Mouse (Mus musculus) lung, embryonic 14.5 days (tissue): ENCODE data around the gene R3hdm4. TPM values are rescaled to one million over a fixed set of nuclear protein-coding genes. Genes with fewer than 3 reads are reported as not detected.
A peak's percentile ranks its signal among the peaks of the same experiment; 100 is the strongest.
"Not testable (repeated sequence)": the region's sequence is repeated elsewhere in the genome, so short reads cannot be mapped to it uniquely, and the experiment has no call there.

Source experiments
- ATAC-seq: fragments of 200-750 bp; cut with Nextera tagmentation; 2 replicates; pipeline ENCODE4 v1.8.0; 2017; ENCODE audit warnings: mild to moderate bottlenecking, moderate TSS enrichment, moderate library complexity; ENCODE audit not compliant: insufficient read depth
- DNase-seq: peaks from one replicate; pipeline ENCODE4 v3.0.0-alpha.2; 2015
- H3K27ac ChIP-seq: fragments of 300-500 bp; sonication (generic); 2 replicates; pipeline ENCODE4 v1.5.1; 2014; ENCODE audit warnings: low read depth, mild to moderate bottlenecking, moderate library complexity
- H3K27me3 ChIP-seq: fragments of 300-500 bp; sonication (generic); 2 replicates; pipeline ENCODE4 v1.6.1; 2014; ENCODE audit warnings: low read length, control low read depth; ENCODE audit not compliant: insufficient read depth
- H3K36me3 ChIP-seq: fragments of 300-500 bp; sonication (generic); 2 replicates; pipeline ENCODE4 v1.6.1; 2014; ENCODE audit warnings: control low read depth; ENCODE audit not compliant: insufficient read depth
- H3K4me1 ChIP-seq: fragments of 300-500 bp; sonication (generic); 2 replicates; pipeline ENCODE4 v1.6.1; 2014; ENCODE audit warnings: antibody characterized with exemption, control low read depth; ENCODE audit not compliant: insufficient read depth
- H3K4me2 ChIP-seq: fragments of 300-500 bp; sonication (generic); 2 replicates; pipeline ENCODE4 v1.6.1; 2014; ENCODE audit warnings: mild to moderate bottlenecking
- H3K4me3 ChIP-seq: fragments of 300-500 bp; sonication (generic); 2 replicates; pipeline ENCODE4 v1.5.1; 2014; ENCODE audit warnings: low read depth, low read length
- H3K9ac ChIP-seq: fragments of 300-500 bp; sonication (generic); 2 replicates; pipeline ENCODE4 v1.6.1; 2014
- H3K9me3 ChIP-seq: fragments of 300-500 bp; sonication (generic); 2 replicates; pipeline ENCODE4 v1.6.1; 2016; ENCODE audit warnings: low read depth, low read length, control low read depth
- CTCF ChIP-seq: IDR thresholded peaks from 2 replicates; pipeline ENCODE4 v1.5.1; 2016; ENCODE audit warnings: antibody characterized with exemption, low read depth
- WGBS: fragments of 180-500 bp; shearing (Covaris S2); extraction: QIAGEN DNeasy Blood & Tissue Kit; methylation state at CpG from one replicate; pipeline ENCODE4 v1.1.7; 2014; 5-methylcytosine and 5-hydroxymethylcytosine counted together
- polyA plus RNA-seq: library from polyadenylated mRNA; unstranded; fragments of >200 nt; fragmentation: Nextera tagmentation; extraction: Ambion mirVana; gene quantifications from 2 replicates; pipeline ENCODE4 v1.2.1, GENCODE M21; 2014

R3hdm4 gene
- polyA plus RNA-seq, 1 experiment from 2014 or later = 132 TPM

DNA sequence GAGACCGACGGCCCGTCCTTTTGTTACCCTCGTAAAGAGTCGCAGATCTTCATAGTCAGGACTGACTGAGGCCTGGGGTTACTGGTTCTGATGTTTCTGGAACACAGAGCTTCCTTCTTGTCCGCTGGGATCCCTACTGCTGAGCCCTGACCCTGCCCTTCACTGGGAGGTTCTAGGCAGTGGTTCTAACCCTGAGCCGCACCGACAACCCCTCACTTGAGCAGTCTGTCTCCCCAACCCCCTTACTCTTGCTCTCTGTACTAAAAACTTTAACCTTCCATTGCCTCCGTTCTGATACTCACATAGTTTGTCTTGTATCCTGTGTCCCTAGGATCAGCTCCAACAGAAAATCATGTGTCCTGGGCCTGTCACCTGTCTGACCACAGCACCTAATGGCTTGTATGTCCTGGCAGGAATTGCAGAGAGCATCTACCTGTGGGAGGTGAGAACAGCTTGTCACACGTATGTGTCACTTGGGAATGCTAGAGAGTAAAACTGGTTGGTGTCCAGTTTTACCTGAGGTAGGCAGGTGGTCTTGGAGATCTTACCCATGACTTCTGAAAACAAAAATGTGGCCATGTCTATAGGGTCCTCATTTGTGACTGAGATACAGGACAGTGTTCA is 39.8 kb upstream of the R3hdm4 start:
- peaks cover 45% of the 10 kb centered on the region for H3K36me3 ChIP-seq
- 0 out of 2 replicates have a peak, but pooled peaks cover 6% of the 10 kb centered on the region for H3K4me1 ChIP-seq
- H3K27ac ChIP-seq = no peak overlapping the region
- peak overlapping the region; percentile 84 for H3K9ac ChIP-seq
- H3K4me3 ChIP-seq = peak overlapping the region; percentile 99
- H3K4me2 ChIP-seq = peak overlapping the region; percentile 89
- H3K9me3 ChIP-seq = no peaks in the 10 kb centered on the region
- no peaks in the 10 kb centered on the region for H3K27me3 ChIP-seq
- DNase-seq (no peak), ATAC-seq (no peak)
- TF ChIP-seq CTCF = no peak
- 14% methylated on average over 10 of the region's 10 CpGs for WGBS

DNA sequence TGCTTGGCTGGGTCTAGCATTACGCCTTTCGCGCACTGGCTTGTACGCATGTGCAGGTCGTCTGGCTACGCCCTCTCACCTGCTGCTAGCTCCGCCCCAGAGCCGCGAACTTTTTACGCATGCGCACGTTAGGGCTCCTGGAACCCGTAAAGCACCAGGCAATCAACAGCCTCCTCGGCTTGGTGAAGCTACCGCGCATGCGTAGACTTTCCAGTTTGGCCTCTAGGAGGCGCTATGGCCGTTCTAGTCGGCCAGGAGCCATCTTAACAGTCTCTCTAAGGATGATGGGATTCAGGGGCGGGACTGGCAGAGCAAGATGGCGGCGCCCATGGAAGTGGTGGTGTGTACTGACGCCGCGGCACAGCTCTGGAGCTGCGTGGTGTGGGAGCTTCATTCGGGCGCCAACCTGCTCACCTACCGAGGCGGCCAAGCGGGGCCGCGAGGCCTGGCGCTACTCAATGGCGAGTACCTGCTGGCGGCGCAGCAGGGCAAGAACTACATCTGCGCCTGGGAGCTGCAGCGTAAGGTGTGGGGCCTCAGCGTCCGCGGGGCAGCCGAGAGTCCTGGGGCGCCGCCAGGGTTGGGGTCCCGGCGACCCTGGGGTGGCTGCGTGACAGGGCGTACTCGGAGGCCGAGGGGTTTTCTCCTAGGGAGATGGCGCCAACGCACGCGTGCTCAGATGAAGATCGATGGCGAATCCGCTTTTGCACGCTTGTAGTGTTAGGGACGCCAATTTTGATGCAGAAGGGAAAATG is 39.0 kb upstream of the R3hdm4 start, which contains the start of gene Wdr18:
Gene Wdr18 (plus strand): TSS at position 306 of the 755 bp plus-strand sequence.
- Histone ChIP-seq H3K4me3 (peak within 1 kb of the TSS; percentile 99), H3K9me3 (no peaks in the 10 kb centered on the region), H3K36me3 (peaks cover 37% of the 10 kb centered on the region), H3K4me1 (0 out of 2 replicates have a peak, but pooled peaks cover 6% of the 10 kb centered on the region), H3K27me3 (no peaks in the 10 kb centered on the region), H3K9ac (peak within 1 kb of the TSS; percentile 84), H3K27ac (peak within 1 kb of the TSS; percentile 58; the same call in 1 of the 2 replicates), H3K4me2 (peak within 1 kb of the TSS; percentile 89)
- ATAC-seq (peak; percentile 95), DNase-seq (peak; percentile 100)
- peak; percentile 99 for TF ChIP-seq CTCF
- under 1% methylated on average over 61 of the region's 61 CpGs for WGBS

DNA sequence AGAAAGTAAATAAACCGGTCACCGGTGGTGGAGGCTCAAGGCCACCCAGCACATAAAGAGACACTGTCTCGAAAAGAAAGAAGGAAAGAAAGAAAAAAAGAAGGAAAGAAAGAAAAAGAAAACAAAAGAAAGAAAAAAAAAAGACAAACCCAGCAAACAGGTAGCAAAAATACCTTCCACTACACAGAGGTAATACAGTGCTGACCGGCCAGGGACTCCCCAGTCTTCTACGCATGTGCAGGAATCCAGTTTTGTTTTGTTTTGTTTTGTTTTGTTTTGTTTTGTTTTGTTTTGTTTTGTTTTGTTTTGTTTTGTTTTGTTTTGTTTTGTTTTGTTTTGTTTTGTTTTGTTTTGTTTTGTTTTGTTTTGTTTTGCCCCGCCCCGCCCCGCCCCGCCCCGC is 38.4 kb upstream of the R3hdm4 start:
- WGBS = 33% methylated on average over 10 of the region's 10 CpGs
- H3K36me3 ChIP-seq = peaks cover 31% of the 10 kb centered on the region
- H3K9ac ChIP-seq, ATAC-seq, H3K27ac ChIP-seq, H3K4me1 ChIP-seq, DNase-seq, H3K27me3 ChIP-seq, H3K9me3 ChIP-seq: not testable (repeated sequence)
- peak overlapping the region; percentile 89 for H3K4me2 ChIP-seq
- peak overlapping the region; percentile 99 for H3K4me3 ChIP-seq

DNA sequence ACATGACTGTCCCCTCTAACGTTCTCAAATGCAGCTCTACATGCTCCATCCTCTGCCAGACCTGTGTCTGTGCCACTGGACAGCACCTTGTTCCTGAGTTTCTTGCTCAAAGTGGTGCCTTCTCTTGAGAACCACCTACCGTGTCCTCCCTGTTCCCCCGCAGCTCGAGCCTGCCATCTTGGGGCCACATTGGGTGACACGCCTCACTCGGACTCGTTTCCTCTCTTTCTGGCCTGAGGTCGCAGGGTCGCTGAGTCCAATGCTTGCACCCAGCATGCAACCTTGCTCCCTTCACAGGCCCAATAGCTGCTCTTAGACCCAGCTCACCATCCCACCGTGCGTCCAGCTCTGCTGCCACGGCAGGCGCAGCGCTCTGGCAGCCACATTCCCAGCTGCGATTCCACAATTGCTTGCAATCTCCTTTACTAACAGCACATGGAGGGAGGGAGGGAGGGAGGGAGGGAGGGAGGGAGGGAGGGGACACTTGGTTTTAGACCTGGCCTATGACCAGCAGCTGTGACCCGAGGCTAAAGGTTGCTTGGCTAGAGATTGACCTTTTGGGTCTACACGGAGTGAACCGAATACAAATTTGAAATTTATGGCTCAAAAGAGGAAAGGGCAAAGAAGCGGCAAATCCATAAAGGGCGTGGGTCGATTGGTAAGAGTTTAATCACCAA is 37.3 kb upstream of the R3hdm4 start:
- H3K27ac ChIP-seq = no peak overlapping the region
- DNase-seq (peak; percentile 85), ATAC-seq (no peak)
- H3K4me1 ChIP-seq = 0 out of 2 replicates have a peak, but pooled peaks cover 6% of the 10 kb centered on the region
- no peak overlapping the region for H3K9ac ChIP-seq
- peak; percentile 94 for TF ChIP-seq CTCF
- H3K9me3 ChIP-seq = no peaks in the 10 kb centered on the region
- peak overlapping the region; percentile 45 for H3K4me2 ChIP-seq
- no peaks in the 10 kb centered on the region for H3K27me3 ChIP-seq
- H3K4me3 ChIP-seq = no peak overlapping the region
- WGBS = 12% methylated on average over 21 of the region's 21 CpGs
- peaks cover 24% of the 10 kb centered on the region for H3K36me3 ChIP-seq

DNA sequence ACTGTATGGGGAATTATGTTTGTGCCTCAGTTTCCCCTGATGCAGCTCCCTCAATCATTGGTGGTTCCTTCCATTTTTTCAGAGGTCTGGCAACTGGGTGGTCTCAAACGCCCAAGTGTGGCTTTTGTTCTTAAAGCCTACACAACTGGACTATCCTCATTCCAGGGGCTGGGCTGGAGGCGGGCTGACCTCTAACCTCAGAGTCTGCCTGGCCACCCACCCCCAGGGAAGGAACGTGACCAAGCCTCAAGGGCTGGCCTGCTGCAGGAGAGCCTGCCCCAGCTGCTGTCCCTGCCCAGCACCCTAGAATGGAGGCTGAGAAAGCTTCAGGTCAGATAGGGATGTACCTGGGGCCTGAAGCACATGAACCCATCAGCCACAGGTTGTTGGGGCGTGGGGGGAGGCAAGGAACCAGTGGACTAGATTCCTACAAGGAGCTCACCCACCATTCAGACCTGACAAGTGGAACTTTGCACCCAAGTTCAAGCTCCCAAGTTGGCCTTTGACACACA is 35.7 kb upstream of the R3hdm4 start:
- no peak for TF ChIP-seq CTCF
- Histone ChIP-seq H3K4me1 (0 out of 2 replicates have a peak, but pooled peaks cover 6% of the 10 kb centered on the region), H3K4me3 (no peak overlapping the region), H3K9me3 (no peaks in the 10 kb centered on the region), H3K27ac (no peak overlapping the region), H3K4me2 (no peak overlapping the region), H3K27me3 (no peaks in the 10 kb centered on the region), H3K36me3 (peaks cover 21% of the 10 kb centered on the region), H3K9ac (no peak overlapping the region)
- ATAC-seq = no peak
- WGBS = 20% methylated on average over 4 of the region's 4 CpGs
- DNase-seq = no peak

DNA sequence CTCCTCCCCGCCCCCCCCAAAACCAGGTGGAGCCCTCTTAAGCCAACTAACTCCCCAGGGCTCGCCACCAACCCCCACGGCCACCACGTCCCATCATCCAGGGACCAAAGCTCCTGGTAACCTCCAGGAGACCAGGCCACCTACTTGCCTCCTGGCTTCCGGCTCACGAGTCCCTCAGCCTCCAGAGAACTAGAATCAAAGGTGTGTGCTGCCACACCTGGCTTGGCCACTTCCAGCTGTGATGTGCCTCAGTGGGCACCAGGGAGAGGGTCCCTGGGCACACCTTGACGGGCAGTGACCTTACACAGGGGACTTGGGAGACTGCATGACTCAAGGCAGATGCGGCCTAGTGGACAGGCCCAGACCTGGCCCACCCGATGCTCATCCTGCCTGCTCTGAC is 34.7 kb upstream of the R3hdm4 start:
- Histone ChIP-seq H3K9ac (no peak overlapping the region), H3K27ac (no peak overlapping the region), H3K4me3 (no peak overlapping the region), H3K4me2 (no peak overlapping the region), H3K36me3 (peaks cover 25% of the 10 kb centered on the region), H3K9me3 (no peaks in the 10 kb centered on the region), H3K27me3 (no peaks in the 10 kb centered on the region), H3K4me1 (no peaks in the 10 kb centered on the region)
- TF ChIP-seq CTCF = no peak
- no peak for DNase-seq
- ATAC-seq = no peak
- WGBS = 62% methylated on average over 9 of the region's 9 CpGs
